Mouse (Mus musculus): ENCODE measurements around the gene Dok5. TPM values are rescaled to one million over a fixed set of nuclear protein-coding genes. Genes with fewer than 3 reads are reported as not detected.
A peak's percentile ranks its signal among the peaks of the same experiment; 100 is the strongest.

Gene Dok5
- polyA plus RNA-seq, 1 experiment from 2014 or later = 6.9 TPM

- Histone ChIP-seq H3K4me1 (ENCODE audit: control insufficient read depth, insufficient read depth, low read length) (no peaks in the 10 kb centered on the region), H3K36me3 (ENCODE audit: control insufficient read depth, insufficient read depth, low read length) (no peaks in the 10 kb centered on the region), H3K27ac (ENCODE audit: low read depth, low read length) (no peak overlapping the region), H3K9me3 (replicated peaks; ENCODE audit: control insufficient read depth, low read length) (no peaks in the 10 kb centered on the region), H3K4me3 (ENCODE audit: low read depth, low read length) (no peak overlapping the region), H3K4me2 (no peak overlapping the region), H3K27me3 (ENCODE audit: control insufficient read depth, insufficient read depth, low read length) (no peaks in the 10 kb centered on the region), H3K9ac (ENCODE audit: low read depth, low read length) (no peak overlapping the region)
- 88% methylated on average over 10 of the region's 10 CpGs for WGBS (ENCODE audit: insufficient replicate concordance)
- no peak for ATAC-seq (replicated peaks; ENCODE audit: insufficient number of reproducible peaks, low FRiP score, low TSS enrichment)
Measured at GRCm38 (mm10) chr2:170863201-170863600, 131.6 kb downstream of the Dok5 start.

GRCm38 (mm10) chr2:170864043-170864442, 132.4 kb downstream of the Dok5 start:
- Histone ChIP-seq H3K9me3 (replicated peaks; ENCODE audit: control insufficient read depth, low read length) (no peaks in the 10 kb centered on the region), H3K4me1 (ENCODE audit: control insufficient read depth, insufficient read depth, low read length) (no peaks in the 10 kb centered on the region), H3K4me2 (no peak overlapping the region), H3K27ac (ENCODE audit: low read depth, low read length) (no peak overlapping the region), H3K4me3 (ENCODE audit: low read depth, low read length) (no peak overlapping the region), H3K27me3 (ENCODE audit: control insufficient read depth, insufficient read depth, low read length) (no peaks in the 10 kb centered on the region), H3K36me3 (ENCODE audit: control insufficient read depth, insufficient read depth, low read length) (no peaks in the 10 kb centered on the region), H3K9ac (ENCODE audit: low read depth, low read length) (no peak overlapping the region)
- no peak for ATAC-seq (replicated peaks; ENCODE audit: insufficient number of reproducible peaks, low FRiP score, low TSS enrichment)
- 86% methylated on average over 5 of the region's 5 CpGs for WGBS (ENCODE audit: insufficient replicate concordance)

- Histone ChIP-seq H3K27ac (ENCODE audit: low read depth, low read length) (no peak overlapping the region), H3K4me2 (no peak overlapping the region), H3K4me3 (ENCODE audit: low read depth, low read length) (no peak overlapping the region), H3K36me3 (ENCODE audit: control insufficient read depth, insufficient read depth, low read length) (no peaks in the 10 kb centered on the region), H3K9me3 (replicated peaks; ENCODE audit: control insufficient read depth, low read length) (no peaks in the 10 kb centered on the region), H3K9ac (ENCODE audit: low read depth, low read length) (no peak overlapping the region), H3K27me3 (ENCODE audit: control insufficient read depth, insufficient read depth, low read length) (no peaks in the 10 kb centered on the region), H3K4me1 (ENCODE audit: control insufficient read depth, insufficient read depth, low read length) (no peaks in the 10 kb centered on the region)
- WGBS (ENCODE audit: insufficient replicate concordance) = 82% methylated on average over 6 of the region's 6 CpGs
- no peak for ATAC-seq (replicated peaks; ENCODE audit: insufficient number of reproducible peaks, low FRiP score, low TSS enrichment)
Measured at GRCm38 (mm10) chr2:170864820-170865219, 133.2 kb downstream of the Dok5 start.

GRCm38 (mm10) chr2:170870566-170870965, 139.0 kb downstream of the Dok5 start:
- H3K9me3 ChIP-seq (replicated peaks; ENCODE audit: control insufficient read depth, low read length) = no peaks in the 10 kb centered on the region
- H3K36me3 ChIP-seq (ENCODE audit: control insufficient read depth, insufficient read depth, low read length) = no peaks in the 10 kb centered on the region
- H3K4me3 ChIP-seq (ENCODE audit: low read depth, low read length) = no peak overlapping the region
- H3K4me1 ChIP-seq (ENCODE audit: control insufficient read depth, insufficient read depth, low read length) = no peaks in the 10 kb centered on the region
- no peak overlapping the region for H3K27ac ChIP-seq (ENCODE audit: low read depth, low read length)
- ATAC-seq (replicated peaks; ENCODE audit: insufficient number of reproducible peaks, low FRiP score, low TSS enrichment) = no peak
- H3K4me2 ChIP-seq = no peak overlapping the region
- WGBS (ENCODE audit: insufficient replicate concordance) = 75% methylated on average over 15 of the region's 15 CpGs
- H3K27me3 ChIP-seq (ENCODE audit: control insufficient read depth, insufficient read depth, low read length) = 0 out of 2 replicates have a peak, but pooled peaks cover 3% of the 10 kb centered on the region
- no peak overlapping the region for H3K9ac ChIP-seq (ENCODE audit: low read depth, low read length)

GRCm38 (mm10) chr2:170871469-170871868, 139.9 kb downstream of the Dok5 start:
- WGBS (ENCODE audit: insufficient replicate concordance) = 86% methylated on average over 3 of the region's 3 CpGs
- no peak for ATAC-seq (replicated peaks; ENCODE audit: insufficient number of reproducible peaks, low FRiP score, low TSS enrichment)
- no peaks in the 10 kb centered on the region for H3K9me3 ChIP-seq (replicated peaks; ENCODE audit: control insufficient read depth, low read length)

GRCm38 (mm10) chr2:170873382-170873781, 141.8 kb downstream of the Dok5 start:
- Histone ChIP-seq H3K36me3 (ENCODE audit: control insufficient read depth, insufficient read depth, low read length) (no peaks in the 10 kb centered on the region), H3K4me2 (no peak overlapping the region), H3K9me3 (replicated peaks; ENCODE audit: control insufficient read depth, low read length) (no peaks in the 10 kb centered on the region), H3K4me3 (ENCODE audit: low read depth, low read length) (no peak overlapping the region), H3K27me3 (ENCODE audit: control insufficient read depth, insufficient read depth, low read length) (peaks cover 3% of the 10 kb centered on the region; the same call in 1 of the 2 replicates), H3K4me1 (ENCODE audit: control insufficient read depth, insufficient read depth, low read length) (no peaks in the 10 kb centered on the region), H3K9ac (ENCODE audit: low read depth, low read length) (no peak overlapping the region), H3K27ac (ENCODE audit: low read depth, low read length) (no peak overlapping the region)
- ATAC-seq (replicated peaks; ENCODE audit: insufficient number of reproducible peaks, low FRiP score, low TSS enrichment) = no peak
- 14% methylated on average over 8 of the region's 8 CpGs for WGBS (ENCODE audit: insufficient replicate concordance)

More at GRCm38 (mm10) chr2:170871469-170871868, 139.9 kb downstream of the Dok5 start:
- Histone ChIP-seq H3K9ac (ENCODE audit: low read depth, low read length) (no peak overlapping the region), H3K4me1 (ENCODE audit: control insufficient read depth, insufficient read depth, low read length) (no peaks in the 10 kb centered on the region), H3K4me2 (no peak overlapping the region), H3K36me3 (ENCODE audit: control insufficient read depth, insufficient read depth, low read length) (no peaks in the 10 kb centered on the region), H3K27me3 (ENCODE audit: control insufficient read depth, insufficient read depth, low read length) (0 out of 2 replicates have a peak, but pooled peaks cover 3% of the 10 kb centered on the region), H3K4me3 (ENCODE audit: low read depth, low read length) (no peak overlapping the region), H3K27ac (ENCODE audit: low read depth, low read length) (no peak overlapping the region)

GRCm38 (mm10) chr2:170877515-170877914, 145.9 kb downstream of the Dok5 start:
- peak; percentile 39; the same call in 1 of the 2 replicates for ATAC-seq (replicated peaks; ENCODE audit: insufficient number of reproducible peaks, low FRiP score, low TSS enrichment)
- no peak overlapping the region for H3K9ac ChIP-seq (ENCODE audit: low read depth, low read length)
- no peaks in the 10 kb centered on the region for H3K9me3 ChIP-seq (replicated peaks; ENCODE audit: control insufficient read depth, low read length)
- H3K4me2 ChIP-seq = no peak overlapping the region
- peaks cover 4% of the 10 kb centered on the region for H3K27me3 ChIP-seq (ENCODE audit: control insufficient read depth, insufficient read depth, low read length)
- H3K36me3 ChIP-seq (ENCODE audit: control insufficient read depth, insufficient read depth, low read length) = no peaks in the 10 kb centered on the region
- H3K4me1 ChIP-seq (ENCODE audit: control insufficient read depth, insufficient read depth, low read length) = no peaks in the 10 kb centered on the region
- no peak overlapping the region for H3K4me3 ChIP-seq (ENCODE audit: low read depth, low read length)
- no peak overlapping the region for H3K27ac ChIP-seq (ENCODE audit: low read depth, low read length)
- WGBS (ENCODE audit: insufficient replicate concordance) = 1% methylated on average over 4 of the region's 4 CpGs

- no peak for ATAC-seq (replicated peaks; ENCODE audit: insufficient number of reproducible peaks, low FRiP score, low TSS enrichment)
- Histone ChIP-seq H3K27ac (ENCODE audit: low read depth, low read length) (no peak overlapping the region), H3K4me1 (ENCODE audit: control insufficient read depth, insufficient read depth, low read length) (no peaks in the 10 kb centered on the region), H3K9ac (ENCODE audit: low read depth, low read length) (no peak overlapping the region), H3K4me2 (no peak overlapping the region), H3K9me3 (replicated peaks; ENCODE audit: control insufficient read depth, low read length) (no peaks in the 10 kb centered on the region), H3K4me3 (ENCODE audit: low read depth, low read length) (no peak overlapping the region), H3K36me3 (ENCODE audit: control insufficient read depth, insufficient read depth, low read length) (no peaks in the 10 kb centered on the region), H3K27me3 (ENCODE audit: control insufficient read depth, insufficient read depth, low read length) (peaks cover 4% of the 10 kb centered on the region)
- WGBS (ENCODE audit: insufficient replicate concordance) = 59% methylated on average over 5 of the region's 5 CpGs
Measured at GRCm38 (mm10) chr2:170877936-170878335, 146.3 kb downstream of the Dok5 start.

- H3K9ac ChIP-seq (ENCODE audit: low read depth, low read length) = no peak overlapping the region
- H3K4me1 ChIP-seq (ENCODE audit: control insufficient read depth, insufficient read depth, low read length) = no peaks in the 10 kb centered on the region
- no peak overlapping the region for H3K27ac ChIP-seq (ENCODE audit: low read depth, low read length)
- no peaks in the 10 kb centered on the region for H3K9me3 ChIP-seq (replicated peaks; ENCODE audit: control insufficient read depth, low read length)
- 47% methylated on average over 4 of the region's 4 CpGs for WGBS (ENCODE audit: insufficient replicate concordance)
- no peak overlapping the region for H3K4me2 ChIP-seq
- no peak overlapping the region for H3K4me3 ChIP-seq (ENCODE audit: low read depth, low read length)
- 0 out of 2 replicates have a peak, but pooled peaks cover 2% of the 10 kb centered on the region for H3K27me3 ChIP-seq (ENCODE audit: control insufficient read depth, insufficient read depth, low read length)
- no peaks in the 10 kb centered on the region for H3K36me3 ChIP-seq (ENCODE audit: control insufficient read depth, insufficient read depth, low read length)
- no peak for ATAC-seq (replicated peaks; ENCODE audit: insufficient number of reproducible peaks, low FRiP score, low TSS enrichment)
Measured at GRCm38 (mm10) chr2:170884209-170884801, 152.7 kb downstream of the Dok5 start.

All from heart, embryonic 11.5 days (tissue).